Mouse (Mus musculus) midbrain, embryonic 15.5 days (tissue): Measurements from ENCODE around the gene Prss22. TPM values are rescaled to one million over a fixed set of nuclear protein-coding genes. Genes with fewer than 3 reads are reported as not detected.
A peak's percentile ranks its signal among the peaks of the same experiment; 100 is the strongest.

ENCODE experiments used
- ATAC-seq: fragments of 200-750 bp; cut with Nextera tagmentation; replicated peaks from 2 replicates; pipeline ENCODE4 v1.8.0; 2017; ENCODE audit warnings: moderate TSS enrichment
- H3K27ac ChIP-seq: fragments of 300-500 bp; sonication (generic); 2 replicates; pipeline ENCODE4 v1.5.1; 2015; ENCODE audit warnings: mild to moderate bottlenecking, inconsistent platforms
- H3K27me3 ChIP-seq: fragments of 300-500 bp; sonication (generic); replicated peaks from 2 replicates; pipeline ENCODE4 v1.6.1; 2015; ENCODE audit warnings: inconsistent platforms
- H3K36me3 ChIP-seq: fragments of 300-500 bp; sonication (generic); replicated peaks from 2 replicates; pipeline ENCODE4 v1.6.1; 2015; ENCODE audit warnings: inconsistent platforms
- H3K4me1 ChIP-seq: fragments of 300-500 bp; sonication (generic); 2 replicates; pipeline ENCODE4 v1.6.1; 2015; ENCODE audit warnings: inconsistent platforms
- H3K4me2 ChIP-seq: fragments of 300-500 bp; sonication (generic); 2 replicates; pipeline ENCODE4 v1.6.1; 2015; ENCODE audit warnings: inconsistent platforms, mild to moderate bottlenecking, moderate library complexity
- H3K4me3 ChIP-seq: fragments of 300-500 bp; sonication (generic); 2 replicates; pipeline ENCODE4 v1.5.1; 2015; ENCODE audit warnings: mild to moderate bottlenecking, inconsistent platforms
- H3K9ac ChIP-seq: fragments of 300-500 bp; sonication (generic); 2 replicates; pipeline ENCODE4 v1.6.1; 2015; ENCODE audit warnings: mild to moderate bottlenecking, inconsistent platforms
- H3K9me3 ChIP-seq: fragments of 300-500 bp; sonication (generic); 2 replicates; pipeline ENCODE4 v1.6.1; 2016; ENCODE audit warnings: inconsistent platforms
- WGBS: fragments of 180-500 bp; shearing (Covaris S2); methylation state at CpG from one replicate; pipeline ENCODE4 v1.1.7; 2015; ENCODE audit warnings: mixed read lengths; 5-methylcytosine and 5-hydroxymethylcytosine counted together
- polyA plus RNA-seq: library from polyadenylated mRNA; unstranded; fragments of >200 nt; fragmentation: Nextera tagmentation; extraction: Ambion mirVana; gene quantifications from 2 replicates; pipeline ENCODE4 v1.2.1, GENCODE M21; 2015

Prss22 gene
- polyA plus RNA-seq, 1 experiment from 2014 or later: not detected

DNA sequence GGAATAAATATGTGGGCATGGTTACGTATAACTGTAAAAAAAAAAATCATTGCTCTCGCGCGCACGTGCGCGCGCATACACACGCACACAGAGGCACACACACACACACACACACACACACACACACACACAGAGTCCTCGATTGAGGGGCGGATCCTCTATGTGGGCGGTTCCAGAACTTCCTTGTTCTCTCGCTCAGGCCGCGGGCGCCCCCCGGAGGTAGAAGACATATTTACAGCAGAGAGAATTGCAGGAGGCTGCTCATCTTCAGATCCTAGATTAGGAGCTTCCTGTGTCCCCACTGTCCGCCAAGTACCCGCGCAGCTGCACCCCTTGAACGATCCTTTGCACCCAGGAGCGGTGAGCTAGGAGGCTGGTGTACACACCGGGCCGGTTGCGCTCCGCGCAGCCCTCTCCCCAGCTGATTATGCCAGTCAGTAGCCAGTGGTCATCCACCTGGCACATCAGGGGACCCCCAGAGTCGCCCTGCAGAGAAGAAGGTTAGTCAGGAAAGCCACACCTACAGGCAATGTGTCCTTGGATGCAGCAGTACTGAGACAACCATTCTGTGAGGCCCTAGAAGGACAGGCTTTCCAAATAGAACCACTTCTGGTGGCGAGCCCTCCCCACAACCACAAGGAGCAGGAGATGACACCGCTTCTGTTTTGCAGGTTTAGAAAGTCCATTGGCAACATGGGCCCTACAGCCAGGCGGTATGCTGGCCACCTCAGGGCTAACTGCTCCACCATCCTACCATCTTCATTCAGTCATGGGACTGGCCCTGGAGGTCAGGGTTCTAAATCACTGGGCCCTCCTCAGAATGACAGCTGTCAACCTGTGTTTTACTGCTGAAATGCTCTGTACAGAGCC, 4.1 kb downstream of the Prss22 start:
- Histone ChIP-seq H3K9ac (peak overlapping the region; percentile 53), H3K27ac (no peak overlapping the region), H3K4me1 (peaks cover 13% of the 10 kb centered on the region), H3K4me3 (peak overlapping the region; percentile 33), H3K4me2 (peak overlapping the region; percentile 59), H3K9me3 (no peaks in the 10 kb centered on the region), H3K36me3 (no peaks in the 10 kb centered on the region), H3K27me3 (no peaks in the 10 kb centered on the region)
- 10% methylated on average over 31 of the region's 31 CpGs for WGBS
- peak; percentile 84 for ATAC-seq

- Histone ChIP-seq H3K27me3 (no peaks in the 10 kb centered on the region), H3K4me1 (peaks cover 13% of the 10 kb centered on the region), H3K9ac (peak overlapping the region; percentile 8; the same call in 1 of the 2 replicates), H3K4me3 (peak overlapping the region; percentile 33; the same call in 1 of the 2 replicates), H3K27ac (0 out of 2 replicates have a peak overlapping the region, but pooled peaks have one; percentile 6), H3K4me2 (peak overlapping the region; percentile 59), H3K36me3 (no peaks in the 10 kb centered on the region), H3K9me3 (no peaks in the 10 kb centered on the region)
- WGBS: 70% methylated on average over 9 of the region's 9 CpGs
- ATAC-seq: peak; percentile 83
These were observed 4.9 kb downstream of the Prss22 start for GRCm38 (mm10) chr17:23992789-23993553.

DNA sequence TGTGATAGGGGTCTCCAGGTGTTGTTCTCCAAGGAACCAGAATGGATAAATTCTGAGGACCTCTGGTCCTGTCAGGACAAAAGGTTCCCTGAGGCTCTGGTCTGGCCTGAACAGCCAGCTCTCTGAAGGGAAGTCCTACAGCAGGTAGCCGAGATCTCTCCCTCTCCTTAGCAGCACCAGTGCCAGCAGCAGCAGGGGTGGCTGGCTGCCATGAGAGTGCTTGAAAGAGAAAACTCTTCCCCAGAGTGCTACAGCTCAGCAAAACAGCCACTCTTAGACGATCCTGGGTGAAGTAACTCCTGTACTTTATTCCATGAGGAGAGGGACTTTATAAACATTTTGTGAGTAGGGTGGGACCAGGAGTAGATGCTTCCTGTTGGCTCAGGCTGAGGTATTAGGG, 8.1 kb downstream of the Prss22 start:
- H3K36me3 ChIP-seq: no peaks in the 10 kb centered on the region
- H3K27me3 ChIP-seq: no peaks in the 10 kb centered on the region
- H3K4me1 ChIP-seq: peaks cover 13% of the 10 kb centered on the region
- no peaks in the 10 kb centered on the region for H3K9me3 ChIP-seq
- whole genome bisulfite sequencing: 37% methylated on average over 2 of the region's 2 CpGs
- H3K4me2 ChIP-seq: no peak overlapping the region
- no peak for ATAC-seq
- no peak overlapping the region for H3K9ac ChIP-seq
- no peak overlapping the region for H3K27ac ChIP-seq
- no peak overlapping the region for H3K4me3 ChIP-seq

DNA sequence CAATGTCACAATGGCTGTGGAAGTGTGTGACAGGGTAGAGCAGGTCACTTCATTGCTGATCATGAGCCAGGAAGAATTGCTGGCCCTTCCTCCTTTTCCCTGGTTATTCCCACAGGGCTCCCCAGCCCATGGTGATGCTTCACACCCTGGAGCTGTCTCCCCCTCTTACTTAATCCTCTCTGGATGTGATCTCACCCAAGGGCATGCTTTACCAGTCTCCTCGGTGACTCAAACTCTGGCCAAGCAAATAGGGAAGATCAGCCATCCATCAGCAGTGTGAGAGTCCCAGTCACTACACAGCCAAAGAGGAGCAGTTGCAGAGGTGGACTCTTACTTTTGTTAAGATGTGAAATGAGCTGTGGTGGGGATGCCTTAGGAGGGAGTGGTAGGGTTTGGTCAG, 12.9 kb downstream of the Prss22 start:
- 80% methylated on average over 1 of the region's 1 CpGs for WGBS
- H3K9ac ChIP-seq: no peak overlapping the region
- H3K9me3 ChIP-seq: no peaks in the 10 kb centered on the region
- H3K4me1 ChIP-seq: no peaks in the 10 kb centered on the region
- no peak overlapping the region for H3K27ac ChIP-seq
- no peak for ATAC-seq
- no peak overlapping the region for H3K4me3 ChIP-seq
- H3K4me2 ChIP-seq: no peak overlapping the region
- no peaks in the 10 kb centered on the region for H3K27me3 ChIP-seq
- no peaks in the 10 kb centered on the region for H3K36me3 ChIP-seq

DNA sequence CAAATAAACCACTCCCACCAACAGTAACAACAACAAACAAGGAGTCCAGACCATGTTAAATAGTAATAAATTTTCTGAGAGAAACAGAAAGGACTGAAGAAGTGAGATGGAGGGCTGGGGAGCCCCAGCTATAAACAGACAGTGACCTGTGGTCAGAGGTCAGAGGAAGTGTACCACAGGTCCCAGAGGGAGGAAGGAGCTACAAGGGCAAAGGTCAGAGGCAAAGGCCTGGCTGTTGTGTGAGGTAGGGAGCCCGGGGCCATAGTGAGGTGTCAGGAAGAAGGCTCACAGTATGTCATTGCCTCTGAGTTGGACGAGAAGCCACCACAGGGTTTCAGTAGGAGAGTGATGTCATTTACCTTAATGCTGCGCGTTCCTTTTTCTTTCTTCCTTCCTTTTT, 15.0 kb downstream of the Prss22 start:
- no peaks in the 10 kb centered on the region for H3K27me3 ChIP-seq
- no peaks in the 10 kb centered on the region for H3K4me1 ChIP-seq
- H3K9ac ChIP-seq: no peak overlapping the region
- no peaks in the 10 kb centered on the region for H3K9me3 ChIP-seq
- H3K4me3 ChIP-seq: no peak overlapping the region
- H3K36me3 ChIP-seq: no peaks in the 10 kb centered on the region
- no peak overlapping the region for H3K27ac ChIP-seq
- H3K4me2 ChIP-seq: no peak overlapping the region
- 66% methylated on average over 4 of the region's 4 CpGs for WGBS
- no peak for ATAC-seq

DNA sequence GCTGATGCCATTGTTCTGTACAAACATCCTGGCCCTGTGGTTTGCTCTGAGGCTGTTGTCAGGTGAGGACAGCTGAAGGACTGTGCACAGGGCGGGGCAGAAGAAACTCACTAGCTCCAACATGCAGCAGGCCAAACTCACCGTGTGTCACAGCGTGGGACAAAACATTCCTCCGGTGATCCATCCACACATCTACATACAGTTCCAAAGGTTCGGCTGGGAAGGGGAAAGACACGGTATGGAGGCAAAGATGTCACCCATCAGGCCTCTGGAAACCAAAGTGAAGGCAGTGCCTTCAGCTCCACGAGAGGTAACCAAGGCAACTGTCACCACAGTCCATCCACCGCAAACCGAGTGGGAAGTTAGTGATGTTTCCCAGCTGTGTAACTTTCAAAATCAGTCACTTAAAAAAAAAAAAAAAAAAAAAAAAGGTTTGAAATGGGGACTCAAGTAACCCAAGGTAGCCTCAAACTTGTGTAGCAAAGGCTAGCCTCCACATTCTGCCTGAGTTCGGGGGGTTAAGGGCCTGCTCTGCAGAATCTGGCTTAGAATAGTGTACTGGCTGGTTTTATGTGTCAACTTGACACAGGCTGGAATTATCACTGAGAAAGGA, 17.5 kb downstream of the Prss22 start, which contains the start of gene Prss30:
Gene Prss30, minus strand, starts transcription at position 270 of the 613 bp plus-strand sequence.
- 81% methylated on average over 10 of the region's 10 CpGs for WGBS
- no peaks in the 10 kb centered on the region for H3K4me1 ChIP-seq
- H3K9ac ChIP-seq: no peak within 1 kb of the TSS
- no peaks in the 10 kb centered on the region for H3K9me3 ChIP-seq
- no peak within 1 kb of the TSS for H3K4me2 ChIP-seq
- H3K27me3 ChIP-seq: no peaks in the 10 kb centered on the region
- ATAC-seq: no peak
- no peak within 1 kb of the TSS for H3K4me3 ChIP-seq
- no peak within 1 kb of the TSS for H3K27ac ChIP-seq
- H3K36me3 ChIP-seq: no peaks in the 10 kb centered on the region

DNA sequence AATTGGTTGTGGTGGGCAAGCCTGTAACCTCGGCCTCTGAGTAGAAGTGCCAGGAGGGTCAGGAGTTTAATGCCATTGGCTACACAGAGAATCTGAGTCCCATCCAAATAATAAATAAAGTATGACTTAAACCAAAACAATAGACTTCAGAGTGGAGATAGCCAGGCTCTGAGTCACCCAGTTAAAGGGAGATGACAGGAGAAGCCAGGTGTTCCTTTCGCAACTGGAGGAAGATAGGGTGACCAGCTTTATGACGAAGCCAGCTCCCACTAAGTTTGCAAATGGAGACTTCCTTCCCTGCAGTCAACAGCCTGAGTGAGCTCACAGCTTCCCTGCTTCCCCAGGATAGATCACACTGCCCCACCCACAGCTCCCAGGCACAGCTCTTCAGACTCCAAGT, 18.4 kb downstream of the Prss22 start:
- no peaks in the 10 kb centered on the region for H3K9me3 ChIP-seq
- no peak overlapping the region for H3K27ac ChIP-seq
- no peak overlapping the region for H3K4me2 ChIP-seq
- no peak overlapping the region for H3K4me3 ChIP-seq
- ATAC-seq: no peak
- no peak overlapping the region for H3K9ac ChIP-seq
- no peaks in the 10 kb centered on the region for H3K36me3 ChIP-seq
- no peaks in the 10 kb centered on the region for H3K27me3 ChIP-seq
- 72% methylated on average over 3 of the region's 3 CpGs for WGBS
- no peaks in the 10 kb centered on the region for H3K4me1 ChIP-seq

GRCm38 (mm10) chr17:23976665-23977064, 21.2 kb downstream of the Prss22 start:
- no peaks in the 10 kb centered on the region for H3K36me3 ChIP-seq
- no peaks in the 10 kb centered on the region for H3K9me3 ChIP-seq
- H3K4me1 ChIP-seq: no peaks in the 10 kb centered on the region
- H3K27ac ChIP-seq: no peak overlapping the region
- H3K9ac ChIP-seq: no peak overlapping the region
- H3K4me3 ChIP-seq: no peak overlapping the region
- H3K27me3 ChIP-seq: no peaks in the 10 kb centered on the region
- no peak for ATAC-seq
- no peak overlapping the region for H3K4me2 ChIP-seq
- 68% methylated on average over 4 of the region's 4 CpGs for WGBS

- no peak for ATAC-seq
- H3K27ac ChIP-seq: no peak overlapping the region
These were observed 26.6 kb downstream of the Prss22 start for GRCm38 (mm10) chr17:23971315-23971714.

GRCm38 (mm10) chr17:23969231-23969630, 28.7 kb downstream of the Prss22 start:
- no peak for ATAC-seq
- Histone ChIP-seq H3K4me2 (no peak overlapping the region), H3K36me3 (no peaks in the 10 kb centered on the region), H3K9me3 (no peaks in the 10 kb centered on the region), H3K4me3 (no peak overlapping the region), H3K9ac (no peak overlapping the region), H3K27ac (no peak overlapping the region), H3K27me3 (no peaks in the 10 kb centered on the region), H3K4me1 (no peaks in the 10 kb centered on the region)
- WGBS: 4% methylated on average over 1 of the region's 1 CpGs

More at GRCm38 (mm10) chr17:23971315-23971714, 26.6 kb downstream of the Prss22 start:
- H3K4me3 ChIP-seq: no peak overlapping the region
- whole genome bisulfite sequencing: 81% methylated on average over 9 of the region's 9 CpGs
- no peaks in the 10 kb centered on the region for H3K9me3 ChIP-seq
- no peak overlapping the region for H3K4me2 ChIP-seq
- H3K9ac ChIP-seq: no peak overlapping the region
- H3K27me3 ChIP-seq: no peaks in the 10 kb centered on the region
- no peaks in the 10 kb centered on the region for H3K4me1 ChIP-seq
- H3K36me3 ChIP-seq: no peaks in the 10 kb centered on the region

- Histone ChIP-seq H3K4me2 (no peak overlapping the region), H3K36me3 (no peaks in the 10 kb centered on the region), H3K4me3 (no peak overlapping the region), H3K27ac (no peak overlapping the region), H3K4me1 (no peaks in the 10 kb centered on the region), H3K9ac (no peak overlapping the region), H3K27me3 (no peaks in the 10 kb centered on the region), H3K9me3 (no peaks in the 10 kb centered on the region)
- no peak for ATAC-seq
- 46% methylated on average over 2 of the region's 2 CpGs for WGBS
These were observed 29.1 kb downstream of the Prss22 start for GRCm38 (mm10) chr17:23968780-23969179.
